In genomic region chr19:19587866-19588265, GRCm38 (mm10) we compare ENCODE assay signal across 16 mouse cellular contexts.
"Had no signal": no experiment of that assay in that cellular context is flagged by ENCODE, and none has a peak within 500 bp of the region (broad histone marks: within the 10 kb centered on the region; RNA-seq: fewer than 3 reads in every experiment).

No protein-coding gene starts in this region.

- DNase-seq: cerebellum, adult 8-10 months; cerebellum, adult 9-10 months; cerebellum, adult 9-11 months; cerebellum, postnatal 10 days; cerebellum, postnatal 14 days; cerebellum, postnatal 25 days; cerebellum, postnatal 36 days; embryo, embryonic 11 days; forebrain, postnatal 0 days; gastrocnemius, adult 2 months; gastrocnemius, postnatal 10 days; gastrocnemius, postnatal 14 days; gastrocnemius, postnatal 25 days; gastrocnemius, postnatal 36 days; heart, adult 18-20 months; heart, adult 2 months had no signal
